Mouse (Mus musculus) MEL (cell line): ENCODE data around the gene Nqo2. TPM values are rescaled to one million over a fixed set of nuclear protein-coding genes. Genes with fewer than 3 reads are reported as not detected.
A peak's percentile ranks its signal among the peaks of the same experiment; 100 is the strongest.

Experiments used
- DNase-seq: peaks from one replicate; pipeline ENCODE4 v3.0.0; 2011; ENCODE audit warnings: low read depth, low spot score
- H3K27ac ChIP-seq: 2 replicates; pipeline ENCODE4 v1.5.1; 2012; ENCODE audit warnings: low read depth, mild to moderate bottlenecking, control low read depth, low read length, moderate library complexity; ENCODE audit not compliant: control insufficient read depth
- H3K27me3 ChIP-seq, 2 experiments: fragments of 150-350 bp in 1 of 2; sonication (generic) in 1 of 2; 2 replicates each; pipeline ENCODE4 v1.6.1; 2012; ENCODE audit warnings: low read length in 2 of 2, mild to moderate bottlenecking in 2 of 2, improper control_type of control experiment in 1 of 2, moderate library complexity in 1 of 2; ENCODE audit not compliant: insufficient read depth in 2 of 2, control insufficient read depth in 1 of 2
- H3K36me3 ChIP-seq, 2 experiments: 2 replicates each; pipeline ENCODE4 v1.6.1; 2012 to 2014; ENCODE audit warnings: low read length in 2 of 2, improper control_type of control experiment in 1 of 2, inconsistent platforms in 1 of 2, mild to moderate bottlenecking in 1 of 2; ENCODE audit not compliant: insufficient read depth in 2 of 2, control insufficient read depth in 1 of 2
- H3K4me1 ChIP-seq, 2 experiments: fragments of 150-350 bp in 1 of 2; sonication (generic) in 1 of 2; 2 replicates each; pipeline ENCODE4 v1.6.1; 2012; ENCODE audit warnings: low read length in 2 of 2, improper control_type of control experiment in 1 of 2, mild to moderate bottlenecking in 1 of 2; ENCODE audit not compliant: insufficient read depth in 2 of 2, control insufficient read depth in 1 of 2
- H3K4me3 ChIP-seq, 2 experiments: fragments of 150-350 bp in 1 of 2; sonication (generic) in 1 of 2; 2 replicates each; pipeline ENCODE4 v1.5.1; 2012; ENCODE audit warnings: low read depth in 2 of 2, low read length in 2 of 2, mild to moderate bottlenecking in 2 of 2, moderate library complexity in 2 of 2, control low read depth in 1 of 2, improper control_type of control experiment in 1 of 2; ENCODE audit not compliant: control insufficient read depth in 1 of 2, insufficient read depth in 1 of 2
- H3K79me2 ChIP-seq: 2 replicates; pipeline ENCODE4 v1.6.1; 2012; ENCODE audit warnings: mild to moderate bottlenecking, low read length, moderate library complexity; ENCODE audit not compliant: control insufficient read depth, poor library complexity, insufficient read depth
- H3K9ac ChIP-seq: 2 replicates; pipeline ENCODE4 v1.6.1; 2012; ENCODE audit warnings: low read depth, mild to moderate bottlenecking, control low read depth, low read length, moderate library complexity; ENCODE audit not compliant: control insufficient read depth, poor library complexity, severe bottlenecking
- H3K9me3 ChIP-seq: fragments of 150-350 bp; sonication (generic); replicated peaks from 2 replicates; pipeline ENCODE4 v1.6.1; 2012; ENCODE audit warnings: mild to moderate bottlenecking, low read length, improper control_type of control experiment, moderate library complexity; ENCODE audit not compliant: insufficient read depth
- BHLHE40 ChIP-seq: IDR thresholded peaks from 2 replicates; pipeline ENCODE4 v1.6.1; 2012; ENCODE audit warnings: low read depth, mild to moderate bottlenecking, inconsistent platforms, low read length, improper control_type of control experiment, borderline replicate concordance
- CHD1 ChIP-seq: IDR thresholded peaks from 2 replicates; pipeline ENCODE4 v1.6.1; 2012; ENCODE audit warnings: low read depth, mild to moderate bottlenecking, inconsistent platforms, low read length, improper control_type of control experiment
- CHD2 ChIP-seq: IDR thresholded peaks from 2 replicates; pipeline ENCODE4 v1.6.1; 2011; ENCODE audit warnings: low read length, improper control_type of control experiment
- E2F4 ChIP-seq: IDR thresholded peaks from 2 replicates; pipeline ENCODE4 v1.6.1; 2011; ENCODE audit warnings: low read depth, low read length, improper control_type of control experiment, borderline replicate concordance
- ELF1 ChIP-seq: IDR thresholded peaks from 2 replicates; pipeline ENCODE4 v1.6.1; 2014; ENCODE audit warnings: low read depth, mild to moderate bottlenecking, inconsistent platforms, low read length, improper control_type of control experiment, moderate library complexity
- EP300 ChIP-seq, 2 experiments: IDR thresholded peaks; 2 replicates each; pipeline ENCODE4 v1.6.1; 2011; ENCODE audit warnings: improper control_type of control experiment in 2 of 2, low read length in 2 of 2, low read depth in 1 of 2, mild to moderate bottlenecking in 1 of 2
- ETS1 ChIP-seq: IDR thresholded peaks from 2 replicates; pipeline ENCODE4 v1.6.1; 2012; ENCODE audit warnings: low read depth, mild to moderate bottlenecking, inconsistent platforms, low read length, improper control_type of control experiment, moderate library complexity
- GABPA ChIP-seq: IDR thresholded peaks from 2 replicates; pipeline ENCODE4 v1.6.1; 2012; ENCODE audit warnings: low read depth, mild to moderate bottlenecking, inconsistent platforms, low read length, improper control_type of control experiment, moderate library complexity
- HCFC1 ChIP-seq: IDR thresholded peaks from 2 replicates; pipeline ENCODE4 v1.6.1; 2012; ENCODE audit warnings: low read depth, mild to moderate bottlenecking, inconsistent platforms, low read length, improper control_type of control experiment, moderate library complexity
- KAT2A ChIP-seq: conservative IDR thresholded peaks from 2 replicates; pipeline ENCODE4 v1.6.1; 2012; ENCODE audit warnings: low read depth, low read length, improper control_type of control experiment, inconsistent platforms
- MAZ ChIP-seq: IDR thresholded peaks from 2 replicates; pipeline ENCODE4 v1.6.1; 2012; ENCODE audit warnings: low read depth, mild to moderate bottlenecking, inconsistent platforms, low read length, improper control_type of control experiment
- MEF2A ChIP-seq: IDR thresholded peaks from 2 replicates; pipeline ENCODE4 v1.6.1; 2014; ENCODE audit warnings: low read depth, mild to moderate bottlenecking, inconsistent platforms, low read length, improper control_type of control experiment; ENCODE audit not compliant: poor library complexity, insufficient replicate concordance, severe bottlenecking; ENCODE audit errors: extremely low read depth
- MYB ChIP-seq: IDR thresholded peaks from 2 replicates; pipeline ENCODE4 v1.6.1; 2011; ENCODE audit warnings: mild to moderate bottlenecking, low read depth, low read length, improper control_type of control experiment
- POLR2AphosphoS5 ChIP-seq: IDR thresholded peaks from 2 replicates; pipeline ENCODE4 v1.6.1; 2012; ENCODE audit warnings: low read depth, borderline replicate concordance, mild to moderate bottlenecking, inconsistent platforms, low read length, moderate library complexity, mixed read lengths
- RAD21 ChIP-seq: IDR thresholded peaks from 2 replicates; pipeline ENCODE4 v1.6.1; 2011; ENCODE audit warnings: mild to moderate bottlenecking, low read depth, low read length, improper control_type of control experiment
- RCOR1 ChIP-seq: IDR thresholded peaks from 2 replicates; pipeline ENCODE4 v1.6.1; 2012; ENCODE audit warnings: low read depth, mild to moderate bottlenecking, inconsistent platforms, low read length, improper control_type of control experiment
- TAL1 ChIP-seq: IDR thresholded peaks from 2 replicates; pipeline ENCODE4 v1.6.1; 2012; ENCODE audit warnings: mild to moderate bottlenecking, inconsistent platforms, low read length, moderate library complexity, mixed read lengths
- TBP ChIP-seq: IDR thresholded peaks from 2 replicates; pipeline ENCODE4 v1.8.0; 2011; ENCODE audit warnings: low read depth, low read length, improper control_type of control experiment
- TCF12 ChIP-seq: IDR thresholded peaks from 2 replicates; pipeline ENCODE4 v1.6.1; 2014; ENCODE audit warnings: low read depth, mild to moderate bottlenecking, inconsistent platforms, low read length, improper control_type of control experiment, moderate library complexity
- USF2 ChIP-seq, 2 experiments: IDR thresholded peaks; 2 replicates each; pipeline ENCODE4 v1.6.1; 2011 to 2012; ENCODE audit warnings: improper control_type of control experiment in 2 of 2, low read length in 2 of 2, borderline replicate concordance in 1 of 2, inconsistent platforms in 1 of 2, low read depth in 1 of 2, mild to moderate bottlenecking in 1 of 2; ENCODE audit not compliant: insufficient read depth in 1 of 2
- ZKSCAN1 ChIP-seq: IDR thresholded peaks from 2 replicates; pipeline ENCODE4 v1.6.1; 2012; ENCODE audit warnings: low read depth, mild to moderate bottlenecking, inconsistent platforms, low read length, improper control_type of control experiment, moderate library complexity
- ZMIZ1 ChIP-seq: IDR thresholded peaks from 2 replicates; pipeline ENCODE4 v1.6.1; 2012; ENCODE audit warnings: low read depth, mild to moderate bottlenecking, inconsistent platforms, low read length, improper control_type of control experiment, moderate library complexity
- ZNF384 ChIP-seq: IDR thresholded peaks from 2 replicates; pipeline ENCODE4 v1.6.1; 2012; ENCODE audit warnings: low read depth, mild to moderate bottlenecking, inconsistent platforms, low read length, improper control_type of control experiment
- polyA plus RNA-seq, 2 experiments: library from polyadenylated mRNA; stranded (reverse) in 1 of 2; unstranded in 1 of 2; fragments of >175 nt in 1 of 2; fragments of >200 nt in 1 of 2; gene quantifications; 2 replicates each; pipeline versions ENCODE4 v1.2.1 to v1.2.4; 2012; ENCODE audit warnings: low replicate concordance in 2 of 2, low read depth in 1 of 2; ENCODE audit not compliant: insufficient read length in 2 of 2, insufficient read depth in 1 of 2, missing spikeins in 1 of 2
- total RNA-seq: library from RNA; depleted of rRNA; stranded (reverse); fragments of 300-350 nt; gene quantifications from 2 replicates; pipeline ENCODE4 v1.2.3, GENCODE M21; 2012

The Nqo2 gene
- total and polyA plus RNA-seq, 3 experiments: 3.7 to 7.6 TPM; not detected in 1

- TF ChIP-seq HCFC1: no peak
Measured at GRCm38 (mm10) chr13:33956571-33957421, 7.7 kb upstream of the Nqo2 start (continued).

DNA sequence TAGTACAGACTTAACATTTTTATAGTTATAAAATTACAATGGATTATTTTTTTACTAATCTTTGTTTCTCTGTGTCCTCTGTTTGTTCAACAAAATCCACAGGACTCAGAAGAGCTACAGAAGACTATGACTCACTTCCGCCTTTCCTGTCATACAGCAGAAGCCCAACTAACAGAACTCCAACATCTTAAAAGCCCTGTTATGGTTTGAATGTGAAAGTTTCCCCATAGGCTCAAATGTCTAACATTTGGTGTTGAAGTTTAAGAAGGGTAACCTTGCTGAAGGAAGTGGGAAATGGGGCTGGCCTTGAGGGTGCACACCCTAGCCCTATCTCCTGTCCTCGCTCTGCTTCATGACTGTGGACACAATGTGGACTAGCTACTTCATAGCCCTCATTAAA is 4.7 kb upstream of the Nqo2 start:
- Histone ChIP-seq H3K36me3 (no peaks in the 10 kb centered on the region), H3K9me3 (no peaks in the 10 kb centered on the region), H3K4me1 (no peaks in the 10 kb centered on the region; a peak in 1 of 4 replicates), H3K27me3 (no peaks in the 10 kb centered on the region), H3K4me3 (no peak overlapping the region), H3K27ac (no peak overlapping the region), H3K79me2 (no peaks in the 10 kb centered on the region; the same call in 1 of the 2 replicates), H3K9ac (no peak overlapping the region)
- DNase-seq: no peak
- TF ChIP-seq ZMIZ1: no peak
- TF ChIP-seq ELF1: no peak
- no peak for TF ChIP-seq HCFC1
- no peak for TF ChIP-seq MAZ
- no peak for TF ChIP-seq POLR2AphosphoS5
- TF ChIP-seq MEF2A: no peak

DNA sequence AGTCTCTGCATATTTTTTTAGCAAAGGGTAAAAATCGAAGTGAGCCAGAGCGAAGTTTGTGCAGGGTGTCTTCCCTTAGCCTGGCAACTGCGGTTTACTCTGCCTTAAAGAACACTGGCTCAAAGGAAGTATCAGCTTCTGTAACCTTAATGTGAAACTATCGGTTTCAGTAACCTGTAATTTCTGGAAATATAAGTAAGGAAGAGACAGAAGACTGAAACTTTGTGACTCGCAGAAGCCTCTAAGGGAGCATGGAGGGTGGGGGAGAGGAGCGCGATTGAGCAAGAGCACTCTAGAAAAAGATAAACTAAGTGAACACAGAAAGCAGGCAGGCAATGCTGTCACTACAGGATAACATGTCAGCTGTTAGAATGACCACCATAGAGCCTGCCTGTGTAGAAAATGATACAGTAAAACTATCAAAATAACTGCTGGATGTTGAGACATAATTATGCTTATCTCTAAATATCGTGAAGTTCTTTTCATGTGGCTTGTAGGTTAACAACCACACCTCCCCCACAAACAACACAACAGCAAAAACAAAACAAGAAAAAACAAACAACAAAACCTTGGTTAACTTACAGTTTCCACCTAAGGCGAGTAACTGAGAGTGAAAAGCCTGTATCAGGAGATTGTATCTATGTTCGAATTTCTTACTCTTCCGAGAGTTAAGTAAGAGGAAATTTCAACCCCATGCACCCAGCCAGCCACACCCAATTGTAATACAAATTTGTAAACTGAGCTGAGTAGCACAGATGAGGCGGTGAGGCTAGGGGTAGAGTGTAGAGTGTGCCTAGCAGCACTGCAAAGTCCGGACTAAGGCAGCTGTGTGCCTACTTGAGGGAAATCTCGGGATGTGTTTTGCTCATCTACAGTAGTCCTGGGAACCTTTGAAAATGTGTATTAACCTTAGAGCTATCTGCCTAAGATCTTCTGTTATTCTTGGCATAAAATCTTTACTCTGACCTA is 853 bp downstream of the Nqo2 start:
- H3K4me3 ChIP-seq: peak overlapping the region; percentile 80 to 87
- no peaks in the 10 kb centered on the region for H3K27me3 ChIP-seq
- H3K9ac ChIP-seq: peak overlapping the region; percentile 87
- peaks cover 0 to 7% of the 10 kb centered on the region in 2 experiments; a peak in 2 of 4 replicates for H3K36me3 ChIP-seq
- no peaks in the 10 kb centered on the region; the same call in 1 of the 2 replicates for H3K79me2 ChIP-seq
- H3K4me1 ChIP-seq: peaks cover 6 to 10% of the 10 kb centered on the region in 2 experiments
- peak overlapping the region; percentile 90 for H3K27ac ChIP-seq
- no peaks in the 10 kb centered on the region for H3K9me3 ChIP-seq
- peak; percentile 69 for DNase-seq
- no peak for TF ChIP-seq POLR2AphosphoS5
- TF ChIP-seq ZKSCAN1: no peak
- no peak for TF ChIP-seq RCOR1
- TF ChIP-seq MAZ: no peak
- no peak for TF ChIP-seq USF2 (IDR thresholded peaks at IDR 0.05; ENCODE audit: borderline replicate concordance in 1 of 2, insufficient read depth in 1 of 2, low read depth in 1 of 2, low read length in 2 of 2)
- TF ChIP-seq E2F4: no peak
- peak; percentile 5; the same call in 1 of the 2 replicates for TF ChIP-seq TCF12
- TF ChIP-seq GABPA: no peak
- no peak for TF ChIP-seq KAT2A
- TF ChIP-seq BHLHE40: no peak
- TF ChIP-seq ELF1: no peak
- TF ChIP-seq EP300 (IDR thresholded peaks at IDR 0.05; ENCODE audit: low read depth in 1 of 2, low read length in 2 of 2): peak; percentile 44 to 45
- no peak for TF ChIP-seq TBP
- no peak for TF ChIP-seq ZNF384
- peak; percentile 61 for TF ChIP-seq TAL1
- no peak for TF ChIP-seq MEF2A
- TF ChIP-seq CHD2: no peak
- TF ChIP-seq RAD21: no peak
- TF ChIP-seq HCFC1: no peak; the same call in 1 of the 2 replicates
- no peak for TF ChIP-seq CHD1
- TF ChIP-seq MYB: no peak
- TF ChIP-seq ETS1: peak; percentile 60; the same call in 1 of the 2 replicates
